Mouse (Mus musculus): ENCODE measurements around the gene Rnf186. TPM values are rescaled to one million over a fixed set of nuclear protein-coding genes. Genes with fewer than 3 reads are reported as not detected.

The Rnf186 gene
- polyA plus RNA-seq (2015; fragmentation: Nextera tagmentation; extraction: Ambion mirVana) = 0.29 and 0.66 TPM in 2 replicates

DNA sequence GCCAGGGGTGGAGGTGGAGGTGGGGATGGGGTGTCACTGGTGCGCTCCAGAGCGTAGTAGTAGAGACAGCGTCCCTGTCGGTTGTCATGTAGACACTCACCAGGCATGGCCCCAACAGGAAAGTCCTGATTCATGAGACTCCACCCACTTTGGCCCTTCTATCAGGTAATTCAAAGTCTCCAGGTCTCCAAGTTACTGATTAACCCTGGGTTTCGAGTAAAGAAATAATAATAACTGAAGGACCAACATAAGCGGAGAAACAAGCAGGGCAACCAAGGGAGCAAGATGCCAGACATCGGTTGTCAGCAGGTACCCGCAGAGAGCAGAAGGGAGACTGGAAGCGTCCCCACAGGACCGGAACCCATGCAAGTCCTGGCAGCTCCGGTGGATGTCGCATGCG, at the start of gene Rnf186:
Gene Rnf186, plus strand, starts transcription at position 247 of the 400 bp plus-strand sequence.
- 86% methylated on average over 13 of the region's 13 CpGs for WGBS
- no peak within 1 kb of the TSS for H3K4me3 ChIP-seq (ENCODE audit: low read length)
- ATAC-seq (replicated peaks; ENCODE audit: extremely low read depth, insufficient read depth, low FRiP score) = no peak

DNA sequence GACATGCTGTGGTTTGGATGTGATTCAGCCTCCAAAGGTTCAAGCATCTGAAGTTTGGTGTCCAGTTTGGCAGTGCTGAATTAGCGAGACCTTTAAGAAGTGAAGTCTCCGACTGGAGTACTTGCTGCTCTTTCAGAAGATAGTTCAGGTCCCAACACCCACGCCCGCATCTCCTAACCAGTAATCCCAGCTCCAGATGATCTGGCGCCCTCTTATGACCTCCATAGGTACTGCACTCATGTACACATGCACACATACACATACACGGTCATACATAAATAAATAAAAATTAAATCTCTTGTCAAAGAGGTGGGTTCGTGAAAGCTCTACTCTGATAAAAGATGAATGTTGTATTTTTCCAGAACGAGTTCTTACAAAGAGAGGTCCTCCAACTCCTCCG, 49.6 kb upstream of the Rnf186 start:
- Histone ChIP-seq H3K4me2 (ENCODE audit: low read depth, low read length) (no peak overlapping the region), H3K27me3 (ENCODE audit: control insufficient read depth, insufficient read depth, low read length) (peaks cover 4% of the 10 kb centered on the region), H3K36me3 (ENCODE audit: control insufficient read depth, insufficient read depth) (no peaks in the 10 kb centered on the region), H3K9ac (ENCODE audit: low read length) (no peak overlapping the region), H3K9me3 (replicated peaks; ENCODE audit: control insufficient read depth, low read length) (0 out of 2 replicates have a peak, but pooled peaks cover 2% of the 10 kb centered on the region), H3K4me3 (ENCODE audit: low read length) (no peak overlapping the region), H3K4me1 (ENCODE audit: control insufficient read depth, insufficient read depth, low read length) (peaks cover 9% of the 10 kb centered on the region), H3K27ac (ENCODE audit: low read length) (no peak overlapping the region)
- WGBS = 82% methylated on average over 9 of the region's 9 CpGs
- no peak for ATAC-seq (replicated peaks; ENCODE audit: extremely low read depth, insufficient read depth, low FRiP score)

More for the DNA sequence above, at the start of gene Rnf186:
- Histone ChIP-seq H3K4me1 (ENCODE audit: control insufficient read depth, insufficient read depth, low read length) (peaks cover 7% of the 10 kb centered on the region), H3K4me2 (ENCODE audit: low read depth, low read length) (no peak within 1 kb of the TSS), H3K36me3 (ENCODE audit: control insufficient read depth, insufficient read depth) (no peaks in the 10 kb centered on the region), H3K9me3 (replicated peaks; ENCODE audit: control insufficient read depth, low read length) (no peaks in the 10 kb centered on the region), H3K9ac (ENCODE audit: low read length) (no peak within 1 kb of the TSS), H3K27ac (ENCODE audit: low read length) (no peak within 1 kb of the TSS), H3K27me3 (ENCODE audit: control insufficient read depth, insufficient read depth, low read length) (no peaks in the 10 kb centered on the region)

DNA sequence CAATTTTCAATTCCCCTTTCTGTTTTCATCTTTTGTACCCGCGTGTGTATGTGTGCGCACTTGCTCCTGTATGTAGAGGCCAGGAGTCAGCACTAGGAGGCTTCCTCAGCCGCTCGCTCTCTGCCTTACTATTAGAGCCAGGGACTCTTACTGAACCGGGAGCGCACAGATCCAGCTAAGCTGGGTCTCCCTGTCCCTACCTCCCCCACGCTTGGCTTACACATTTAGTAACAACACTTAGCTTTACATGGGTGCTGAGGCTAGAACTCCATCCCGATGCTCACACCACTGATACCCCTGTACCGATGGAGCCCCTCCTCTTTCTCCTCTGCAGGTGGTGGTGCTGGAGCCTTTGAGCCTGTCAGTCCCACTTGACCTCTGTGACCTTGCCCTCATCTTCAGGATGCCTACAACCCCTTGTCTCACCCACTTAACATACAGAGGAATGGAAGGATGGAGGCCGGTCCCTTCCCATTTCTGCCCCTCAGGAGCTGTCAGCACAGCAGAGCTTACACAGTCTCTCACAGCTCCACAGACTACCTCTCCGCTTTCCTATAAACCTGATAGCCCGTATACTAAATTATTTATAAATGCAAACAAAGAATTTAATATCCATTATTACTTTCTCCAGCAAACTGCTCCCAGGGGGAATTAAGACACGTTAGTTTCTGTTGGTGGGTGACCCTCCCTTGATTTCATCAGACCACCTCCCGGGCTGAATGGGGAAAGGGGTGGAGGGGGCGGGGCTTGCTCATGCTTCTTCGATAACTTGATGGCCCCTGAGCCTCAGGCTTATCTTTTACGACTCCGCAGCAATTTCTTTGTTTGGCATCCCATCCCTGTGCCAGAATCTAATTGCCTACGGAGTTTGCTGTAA, 45.4 kb upstream of the Rnf186 start:
- ATAC-seq (replicated peaks; ENCODE audit: extremely low read depth, insufficient read depth, low FRiP score) = no peak
- Histone ChIP-seq H3K4me1 (ENCODE audit: control insufficient read depth, insufficient read depth, low read length) (peaks cover 3% of the 10 kb centered on the region; the same call in 1 of the 2 replicates), H3K4me3 (ENCODE audit: low read length) (0 out of 2 replicates have a peak overlapping the region, but pooled peaks have one; percentile 19)

DNA sequence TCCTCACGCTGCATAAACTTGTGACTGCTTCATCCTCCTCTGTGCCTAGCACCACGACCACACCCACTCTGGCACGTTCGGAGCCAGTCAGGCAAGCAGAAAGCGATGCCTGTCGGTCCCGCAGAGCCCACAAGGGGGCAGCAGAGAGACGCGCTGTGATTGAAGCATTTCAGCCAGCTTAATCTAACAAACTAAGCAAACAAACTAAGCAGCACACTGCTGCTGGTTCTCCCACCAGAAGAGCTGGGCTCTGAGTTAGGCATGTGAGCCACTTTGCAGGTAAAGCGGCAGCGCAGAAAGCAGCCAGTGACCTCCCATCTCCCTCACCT, 44.8 kb upstream of the Rnf186 start:
- Histone ChIP-seq H3K36me3 (ENCODE audit: control insufficient read depth, insufficient read depth) (no peaks in the 10 kb centered on the region), H3K4me1 (ENCODE audit: control insufficient read depth, insufficient read depth, low read length) (peaks cover 3% of the 10 kb centered on the region; the same call in 1 of the 2 replicates), H3K27me3 (ENCODE audit: control insufficient read depth, insufficient read depth, low read length) (peaks cover 4% of the 10 kb centered on the region), H3K4me3 (ENCODE audit: low read length) (0 out of 2 replicates have a peak overlapping the region, but pooled peaks have one; percentile 19), H3K27ac (ENCODE audit: low read length) (no peak overlapping the region), H3K9ac (ENCODE audit: low read length) (no peak overlapping the region), H3K4me2 (ENCODE audit: low read depth, low read length) (peak overlapping the region; percentile 56), H3K9me3 (replicated peaks; ENCODE audit: control insufficient read depth, low read length) (0 out of 2 replicates have a peak, but pooled peaks cover 2% of the 10 kb centered on the region)
- ATAC-seq (replicated peaks; ENCODE audit: extremely low read depth, insufficient read depth, low FRiP score) = 0 out of 2 replicates have a peak, but pooled peaks have one; percentile 23
- WGBS = under 1% methylated on average over 11 of the region's 11 CpGs

More for the DNA sequence above, 45.4 kb upstream of the Rnf186 start:
- Histone ChIP-seq H3K36me3 (ENCODE audit: control insufficient read depth, insufficient read depth) (no peaks in the 10 kb centered on the region), H3K9ac (ENCODE audit: low read length) (no peak overlapping the region), H3K4me2 (ENCODE audit: low read depth, low read length) (peak overlapping the region; percentile 56), H3K27me3 (ENCODE audit: control insufficient read depth, insufficient read depth, low read length) (peaks cover 4% of the 10 kb centered on the region), H3K9me3 (replicated peaks; ENCODE audit: control insufficient read depth, low read length) (0 out of 2 replicates have a peak, but pooled peaks cover 2% of the 10 kb centered on the region), H3K27ac (ENCODE audit: low read length) (no peak overlapping the region)
- WGBS = 34% methylated on average over 20 of the region's 20 CpGs

DNA sequence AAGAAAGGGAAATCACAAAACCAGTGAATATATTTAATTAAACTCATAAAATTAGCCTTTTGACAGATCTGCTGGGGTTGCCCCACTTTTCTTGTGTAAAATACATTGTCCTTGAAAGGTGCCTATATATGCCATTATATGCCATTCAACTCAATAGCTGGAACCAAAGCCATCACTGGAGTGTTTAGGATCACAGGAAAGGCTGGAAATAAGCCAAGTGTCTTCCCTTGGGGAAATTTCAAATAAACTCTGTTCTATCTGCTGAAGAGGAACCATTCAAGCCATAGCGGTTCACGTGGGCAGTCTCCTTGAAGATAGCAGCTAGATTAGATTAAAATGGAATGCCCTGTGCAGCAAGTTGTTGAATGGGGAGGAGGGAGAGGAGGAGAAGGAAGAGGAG, 41.4 kb upstream of the Rnf186 start:
- Histone ChIP-seq H3K9me3 (replicated peaks; ENCODE audit: control insufficient read depth, low read length) (no peaks in the 10 kb centered on the region; the same call in 1 of the 2 replicates), H3K4me1 (ENCODE audit: control insufficient read depth, insufficient read depth, low read length) (peaks cover 3% of the 10 kb centered on the region; the same call in 1 of the 2 replicates), H3K36me3 (ENCODE audit: control insufficient read depth, insufficient read depth) (no peaks in the 10 kb centered on the region), H3K27ac (ENCODE audit: low read length) (no peak overlapping the region), H3K4me3 (ENCODE audit: low read length) (no peak overlapping the region), H3K27me3 (ENCODE audit: control insufficient read depth, insufficient read depth, low read length) (peaks cover 4% of the 10 kb centered on the region), H3K4me2 (ENCODE audit: low read depth, low read length) (no peak overlapping the region), H3K9ac (ENCODE audit: low read length) (no peak overlapping the region)
- WGBS = 23% methylated on average over 2 of the region's 2 CpGs
- ATAC-seq (replicated peaks; ENCODE audit: extremely low read depth, insufficient read depth, low FRiP score) = no peak

DNA sequence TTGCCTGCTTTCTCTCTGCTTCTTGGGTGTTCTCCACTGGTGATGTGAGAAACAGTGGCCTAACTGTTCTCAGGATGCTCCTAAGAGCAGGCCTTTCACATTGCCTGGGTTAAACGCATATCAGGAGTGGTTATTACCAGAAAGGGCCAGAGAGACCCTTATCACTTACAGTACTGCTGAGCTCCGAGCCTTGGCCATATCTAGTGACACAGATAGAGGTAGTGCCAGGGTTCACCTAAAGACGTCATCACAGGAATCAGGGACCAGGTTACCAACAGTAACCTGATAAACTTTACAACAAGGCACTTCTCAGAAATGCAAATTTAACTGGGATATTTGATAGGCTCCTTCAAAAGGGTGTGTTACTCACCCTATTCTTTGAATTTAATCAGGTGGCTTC, 33.0 kb upstream of the Rnf186 start:
- Histone ChIP-seq H3K4me3 (ENCODE audit: low read length) (no peak overlapping the region), H3K27ac (ENCODE audit: low read length) (no peak overlapping the region), H3K9me3 (replicated peaks; ENCODE audit: control insufficient read depth, low read length) (no peaks in the 10 kb centered on the region; the same call in 1 of the 2 replicates), H3K27me3 (ENCODE audit: control insufficient read depth, insufficient read depth, low read length) (no peaks in the 10 kb centered on the region), H3K36me3 (ENCODE audit: control insufficient read depth, insufficient read depth) (no peaks in the 10 kb centered on the region), H3K4me2 (ENCODE audit: low read depth, low read length) (no peak overlapping the region), H3K4me1 (ENCODE audit: control insufficient read depth, insufficient read depth, low read length) (no peaks in the 10 kb centered on the region), H3K9ac (ENCODE audit: low read length) (no peak overlapping the region)
- ATAC-seq (replicated peaks; ENCODE audit: extremely low read depth, insufficient read depth, low FRiP score) = no peak
- WGBS = 28% methylated on average over 3 of the region's 3 CpGs

DNA sequence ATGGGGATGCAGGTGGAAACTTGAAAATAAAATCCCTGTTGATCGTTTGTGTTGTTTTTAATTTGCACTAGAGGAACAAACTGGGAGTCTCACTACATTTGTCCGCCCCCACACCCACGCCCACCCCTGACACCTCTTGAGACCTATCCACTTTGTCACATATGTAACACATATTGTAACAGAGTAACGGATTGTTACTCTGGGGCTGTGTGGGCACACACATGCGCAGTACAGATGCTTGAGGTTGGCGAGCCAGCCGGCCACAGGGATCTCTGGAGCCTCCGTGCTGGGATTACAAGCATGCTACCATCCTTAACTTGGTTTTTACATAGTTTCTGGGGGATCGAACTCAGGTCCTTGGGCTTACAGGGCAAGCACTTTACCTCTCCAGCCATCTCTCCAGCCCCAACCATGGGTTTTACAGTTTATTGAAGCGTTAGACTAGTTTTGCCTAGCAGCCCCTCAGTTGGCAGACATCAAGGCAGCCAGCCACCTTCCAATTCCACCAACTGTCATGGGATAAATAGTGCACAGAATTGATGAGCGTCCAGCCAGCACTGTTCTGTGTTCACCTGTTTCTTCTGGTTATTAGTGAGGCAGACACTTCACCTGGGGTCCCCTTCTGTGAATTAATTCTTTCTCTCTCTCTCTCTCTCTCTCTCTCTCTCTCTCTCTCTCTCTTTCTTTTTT, 32.3 kb upstream of the Rnf186 start:
- Histone ChIP-seq H3K4me2 (ENCODE audit: low read depth, low read length) (no peak overlapping the region), H3K9ac (ENCODE audit: low read length) (no peak overlapping the region), H3K27me3 (ENCODE audit: control insufficient read depth, insufficient read depth, low read length) (no peaks in the 10 kb centered on the region), H3K36me3 (ENCODE audit: control insufficient read depth, insufficient read depth) (no peaks in the 10 kb centered on the region), H3K4me1 (ENCODE audit: control insufficient read depth, insufficient read depth, low read length) (no peaks in the 10 kb centered on the region), H3K27ac (ENCODE audit: low read length) (no peak overlapping the region), H3K9me3 (replicated peaks; ENCODE audit: control insufficient read depth, low read length) (no peaks in the 10 kb centered on the region; the same call in 1 of the 2 replicates), H3K4me3 (ENCODE audit: low read length) (no peak overlapping the region)
- WGBS = 75% methylated on average over 11 of the region's 11 CpGs
- no peak for ATAC-seq (replicated peaks; ENCODE audit: extremely low read depth, insufficient read depth, low FRiP score)

DNA sequence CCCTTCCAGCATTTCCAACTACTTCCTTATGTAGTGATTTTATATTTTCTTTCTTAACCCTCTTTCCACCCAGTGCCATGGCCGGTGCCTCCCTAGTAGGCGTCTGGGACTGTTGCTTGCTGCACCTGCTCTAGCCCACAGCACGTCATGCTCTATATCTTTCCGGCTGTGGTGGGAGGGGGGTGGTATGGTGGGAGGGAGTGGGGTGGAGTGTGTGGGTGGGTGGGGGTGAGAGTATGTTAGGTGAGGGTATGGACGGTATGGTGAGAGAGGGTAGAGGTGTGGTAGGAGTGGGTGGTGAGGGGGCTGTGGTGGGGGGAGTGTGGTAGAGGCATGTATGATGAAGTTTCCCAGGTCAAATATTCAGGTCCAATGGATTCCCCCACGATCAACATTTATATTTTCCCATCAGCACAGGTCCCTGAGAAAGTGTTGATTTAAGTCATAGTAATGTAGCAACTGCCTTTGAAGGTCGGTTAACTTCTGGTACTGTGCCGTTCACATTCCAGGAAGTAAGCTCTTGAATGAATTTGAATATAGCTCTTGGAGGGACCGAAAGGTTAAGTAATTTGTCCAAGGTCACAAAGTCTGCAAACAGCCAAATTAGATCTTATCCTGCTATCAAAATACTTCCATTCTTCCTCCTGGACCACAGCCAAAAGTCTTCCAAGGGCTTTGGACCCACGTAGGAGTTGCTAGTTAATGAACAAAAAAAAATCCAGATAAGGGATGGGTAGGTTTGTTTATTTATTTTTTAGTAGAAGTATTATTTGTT, 28.2 kb upstream of the Rnf186 start:
- ATAC-seq (replicated peaks; ENCODE audit: extremely low read depth, insufficient read depth, low FRiP score) = no peak
- Histone ChIP-seq H3K27me3 (ENCODE audit: control insufficient read depth, insufficient read depth, low read length) (no peaks in the 10 kb centered on the region), H3K9ac (ENCODE audit: low read length) (no peak overlapping the region), H3K4me2 (ENCODE audit: low read depth, low read length) (no peak overlapping the region), H3K4me1 (ENCODE audit: control insufficient read depth, insufficient read depth, low read length) (no peaks in the 10 kb centered on the region), H3K4me3 (ENCODE audit: low read length) (no peak overlapping the region), H3K27ac (ENCODE audit: low read length) (no peak overlapping the region), H3K9me3 (replicated peaks; ENCODE audit: control insufficient read depth, low read length) (no peaks in the 10 kb centered on the region), H3K36me3 (ENCODE audit: control insufficient read depth, insufficient read depth) (no peaks in the 10 kb centered on the region)
- WGBS = 53% methylated on average over 10 of the region's 10 CpGs
